Mouse (Mus musculus) testis, adult 2 months (tissue): Measurements from ENCODE around the gene Bnc2.

Experiments used
- CTCF ChIP-seq: fragments of 200-500 bp; IDR thresholded peaks from 2 replicates; pipeline ENCODE4 v1.5.1; 2012; ENCODE audit warnings: low read depth, mild to moderate bottlenecking, inconsistent platforms, low read length, moderate library complexity; ENCODE audit not compliant: control insufficient read depth, insufficient read depth, insufficient replicate concordance
- POLR2A ChIP-seq: fragments of 200-500 bp; IDR thresholded peaks from 2 replicates; pipeline ENCODE4 v1.6.1; 2012; ENCODE audit warnings: low read depth, mild to moderate bottlenecking, inconsistent platforms, low read length, moderate library complexity; ENCODE audit not compliant: control insufficient read depth

DNA sequence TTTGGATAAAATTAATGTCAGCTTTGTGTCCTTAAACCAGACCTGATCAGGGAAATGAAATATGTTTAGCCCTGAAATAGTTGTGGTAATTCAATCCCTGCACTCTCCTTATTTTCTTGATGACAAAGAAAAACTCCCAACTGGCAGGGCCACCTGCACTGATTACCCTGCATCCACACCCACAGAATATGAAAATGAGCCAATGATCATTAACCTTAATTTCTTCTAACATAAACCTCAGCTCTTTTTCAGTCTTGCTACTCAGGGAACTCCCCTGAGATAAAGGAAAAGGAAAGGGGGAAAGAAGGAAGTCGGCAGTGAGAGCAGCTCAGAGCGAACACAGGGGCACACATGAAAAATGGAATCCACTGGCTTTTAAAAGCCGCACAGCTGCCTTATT lies 220.6 kb downstream of the Bnc2 start:
- TF ChIP-seq CTCF (no peak), POLR2A (no peak)
